Mouse (Mus musculus) kidney, embryonic 16.5 days (tissue): Measurements from ENCODE around the gene Olfr370. TPM values are rescaled to one million over a fixed set of nuclear protein-coding genes. Genes with fewer than 3 reads are reported as not detected.

Source experiments
- ATAC-seq: fragments of 200-750 bp; cut with Nextera tagmentation; 2 replicates; pipeline ENCODE4 v1.8.0; 2017; ENCODE audit warnings: moderate TSS enrichment; ENCODE audit not compliant: low FRiP score, low TSS enrichment
- H3K27ac ChIP-seq: fragments of 300-500 bp; sonication (generic); 2 replicates; pipeline ENCODE4 v1.5.1; 2014; ENCODE audit warnings: low read length
- H3K27me3 ChIP-seq: fragments of 300-500 bp; sonication (generic); 2 replicates; pipeline ENCODE4 v1.6.1; 2014; ENCODE audit warnings: low read length, control low read depth, mixed read lengths; ENCODE audit not compliant: insufficient read depth
- H3K36me3 ChIP-seq: fragments of 300-500 bp; sonication (generic); 2 replicates; pipeline ENCODE4 v1.6.1; 2014; ENCODE audit warnings: low read length, control low read depth, mixed read lengths; ENCODE audit not compliant: insufficient read depth
- H3K4me1 ChIP-seq: fragments of 300-500 bp; sonication (generic); 2 replicates; pipeline ENCODE4 v1.6.1; 2014; ENCODE audit warnings: low read length, control low read depth, mixed read lengths; ENCODE audit not compliant: insufficient read depth
- H3K4me2 ChIP-seq: fragments of 300-500 bp; sonication (generic); replicated peaks from 2 replicates; pipeline ENCODE4 v1.6.1; 2014; ENCODE audit warnings: low read depth, low read length
- H3K4me3 ChIP-seq: fragments of 300-500 bp; sonication (generic); 2 replicates; pipeline ENCODE4 v1.5.1; 2014; ENCODE audit warnings: mild to moderate bottlenecking, low read length
- H3K9ac ChIP-seq: fragments of 300-500 bp; sonication (generic); replicated peaks from 2 replicates; pipeline ENCODE4 v1.6.1; 2014; ENCODE audit warnings: low read length
- H3K9me3 ChIP-seq: fragments of 300-500 bp; sonication (generic); 2 replicates; pipeline ENCODE4 v1.6.1; 2016; ENCODE audit warnings: low read length, control low read depth
- WGBS: fragments of 180-500 bp; shearing (Covaris S2); extraction: QIAGEN DNeasy Blood & Tissue Kit; methylation state at CpG from one replicate; pipeline ENCODE4 v1.1.7; 2014; 5-methylcytosine and 5-hydroxymethylcytosine counted together
- polyA plus RNA-seq: library from polyadenylated mRNA; unstranded; fragments of >200 nt; fragmentation: Nextera tagmentation; extraction: Ambion mirVana; gene quantifications from 2 replicates; pipeline ENCODE4 v1.2.1, GENCODE M21; 2015

The Olfr370 gene
- polyA plus RNA-seq, 1 experiment from 2014 or later, result not detected

- Histone ChIP-seq H3K27me3 (no peaks in the 10 kb centered on the region), H3K4me3 (no peak overlapping the region), H3K9ac (peak overlapping the region; percentile 53), H3K27ac (peak overlapping the region; percentile 46; the same call in 1 of the 2 replicates), H3K4me1 (peaks cover 54% of the 10 kb centered on the region), H3K4me2 (no peak overlapping the region), H3K9me3 (no peaks in the 10 kb centered on the region), H3K36me3 (peaks cover 33% of the 10 kb centered on the region)
- no peak for ATAC-seq
- WGBS, result 59% methylated on average over 15 of the region's 15 CpGs
These were observed 39.2 kb downstream of the Olfr370 start for GRCm38 (mm10) chr8:83574631-83575315.

GRCm38 (mm10) chr8:83575561-83576515 lies 40.3 kb downstream of the Olfr370 start:
- H3K4me2 ChIP-seq, result no peak overlapping the region
- no peak overlapping the region for H3K4me3 ChIP-seq
- peaks cover 60% of the 10 kb centered on the region for H3K4me1 ChIP-seq
- H3K36me3 ChIP-seq, result peaks cover 23% of the 10 kb centered on the region
- no peaks in the 10 kb centered on the region for H3K9me3 ChIP-seq
- peak overlapping the region; percentile 35; the same call in 1 of the 2 replicates for H3K9ac ChIP-seq
- 47% methylated on average over 17 of the region's 17 CpGs for WGBS
- peak; percentile 24 for ATAC-seq
- peak overlapping the region; percentile 69 for H3K27ac ChIP-seq
- no peaks in the 10 kb centered on the region for H3K27me3 ChIP-seq

- WGBS, result 37% methylated on average over 2 of the region's 4 CpGs
- Histone ChIP-seq H3K27me3 (no peaks in the 10 kb centered on the region), H3K36me3 (peaks cover 18% of the 10 kb centered on the region), H3K9me3 (no peaks in the 10 kb centered on the region), H3K9ac (0 out of 2 replicates have a peak overlapping the region, but pooled peaks have one; percentile 35), H3K4me2 (no peak overlapping the region), H3K4me3 (no peak overlapping the region), H3K4me1 (peaks cover 65% of the 10 kb centered on the region), H3K27ac (peak overlapping the region; percentile 69)
- no peak for ATAC-seq
These were observed 40.9 kb downstream of the Olfr370 start for GRCm38 (mm10) chr8:83576516-83576895.

- H3K27me3 ChIP-seq, result no peaks in the 10 kb centered on the region
- no peak overlapping the region for H3K4me2 ChIP-seq
- no peak overlapping the region for H3K4me3 ChIP-seq
- ATAC-seq, result no peak
- peak overlapping the region; percentile 48 for H3K27ac ChIP-seq
- no peak overlapping the region for H3K9ac ChIP-seq
- WGBS, result 40% methylated on average over 4 of the region's 4 CpGs
- H3K9me3 ChIP-seq, result no peaks in the 10 kb centered on the region
- peaks cover 66% of the 10 kb centered on the region for H3K4me1 ChIP-seq
- H3K36me3 ChIP-seq, result peaks cover 14% of the 10 kb centered on the region
These were observed 41.3 kb downstream of the Olfr370 start for GRCm38 (mm10) chr8:83576921-83577320.

GRCm38 (mm10) chr8:83577384-83577791 lies 41.8 kb downstream of the Olfr370 start:
- 41% methylated on average over 9 of the region's 9 CpGs for WGBS
- Histone ChIP-seq H3K4me3 (no peak overlapping the region), H3K27ac (peak overlapping the region; percentile 48), H3K9ac (no peak overlapping the region), H3K27me3 (no peaks in the 10 kb centered on the region), H3K4me2 (no peak overlapping the region), H3K36me3 (peaks cover 10% of the 10 kb centered on the region; the same call in 1 of the 2 replicates), H3K9me3 (no peaks in the 10 kb centered on the region), H3K4me1 (peaks cover 66% of the 10 kb centered on the region)
- no peak for ATAC-seq

GRCm38 (mm10) chr8:83578131-83579055 lies 42.8 kb downstream of the Olfr370 start:
- H3K9me3 ChIP-seq, result no peaks in the 10 kb centered on the region
- no peaks in the 10 kb centered on the region for H3K27me3 ChIP-seq
- peak overlapping the region; percentile 55 for H3K27ac ChIP-seq
- H3K36me3 ChIP-seq, result no peaks in the 10 kb centered on the region
- no peak for ATAC-seq
- H3K4me3 ChIP-seq, result no peak overlapping the region
- WGBS, result 58% methylated on average over 17 of the region's 17 CpGs
- H3K4me1 ChIP-seq, result peaks cover 71% of the 10 kb centered on the region
- no peak overlapping the region for H3K4me2 ChIP-seq
- peak overlapping the region; percentile 43 for H3K9ac ChIP-seq

GRCm38 (mm10) chr8:83579676-83580075 lies 44.1 kb downstream of the Olfr370 start:
- H3K4me3 ChIP-seq, result no peak overlapping the region
- H3K4me2 ChIP-seq, result no peak overlapping the region
- ATAC-seq, result no peak
- peak overlapping the region; percentile 43; the same call in 1 of the 2 replicates for H3K9ac ChIP-seq
- WGBS, result 89% methylated on average over 8 of the region's 8 CpGs
- no peak overlapping the region for H3K27ac ChIP-seq
- no peaks in the 10 kb centered on the region for H3K9me3 ChIP-seq
- H3K27me3 ChIP-seq, result no peaks in the 10 kb centered on the region
- H3K36me3 ChIP-seq, result 0 out of 2 replicates have a peak, but pooled peaks cover 4% of the 10 kb centered on the region
- peaks cover 60% of the 10 kb centered on the region for H3K4me1 ChIP-seq

GRCm38 (mm10) chr8:83580826-83581225 lies 45.2 kb downstream of the Olfr370 start:
- Histone ChIP-seq H3K9me3 (no peaks in the 10 kb centered on the region), H3K4me2 (no peak overlapping the region), H3K27me3 (no peaks in the 10 kb centered on the region), H3K4me3 (no peak overlapping the region), H3K9ac (no peak overlapping the region), H3K36me3 (0 out of 2 replicates have a peak, but pooled peaks cover 4% of the 10 kb centered on the region), H3K27ac (0 out of 2 replicates have a peak overlapping the region, but pooled peaks have one; percentile 27), H3K4me1 (peaks cover 49% of the 10 kb centered on the region)
- WGBS, result 72% methylated on average over 8 of the region's 8 CpGs
- no peak for ATAC-seq

- Histone ChIP-seq H3K27ac (no peak overlapping the region), H3K36me3 (0 out of 2 replicates have a peak, but pooled peaks cover 4% of the 10 kb centered on the region), H3K4me1 (peaks cover 35% of the 10 kb centered on the region), H3K9ac (no peak overlapping the region), H3K4me2 (no peak overlapping the region), H3K9me3 (no peaks in the 10 kb centered on the region), H3K4me3 (no peak overlapping the region), H3K27me3 (no peaks in the 10 kb centered on the region)
- no peak for ATAC-seq
- 83% methylated on average over 8 of the region's 8 CpGs for WGBS
These were observed 46.6 kb downstream of the Olfr370 start for GRCm38 (mm10) chr8:83582226-83582625.
